Mouse (Mus musculus) gastrocnemius, postnatal 36 days (tissue): ENCODE measurements around the gene Nisch. TPM values are rescaled to one million over a fixed set of nuclear protein-coding genes. Genes with fewer than 3 reads are reported as not detected.
A peak's percentile ranks its signal among the peaks of the same experiment; 100 is the strongest.

Experiments used
- DNase-seq, 2 experiments: peaks; one replicate each; pipeline ENCODE4 v3.0.0; 2022
- intact Hi-C: fragments of 180-260 bp; cut with DNase I; formaldehyde crosslinking; loops from one replicate; pipeline ENCODE4 v1.15.1; 2025
- total RNA-seq, 2 experiments: library from RNA; stranded (reverse); gene quantifications; 2 replicates each; pipeline ENCODE4 v1.2.3; 2021

Gene Nisch
- total RNA-seq, 2 experiments from 2014 or later = 54.4 to 63.2 TPM

GRCm38 (mm10) chr14:31226978-31227377 lies 10.2 kb upstream of the Nisch start:
- DNase-seq = peak; percentile 14
- intact Hi-C loops = no loop called here

- intact Hi-C loops = no loop called here
- DNase-seq = no peak
Measured at GRCm38 (mm10) chr14:31217666-31218065, 920 bp upstream of the Nisch start, which contains the start of gene Sema3g. Gene Sema3g, plus strand, starts transcription at chr14:31217860.

- intact Hi-C loops = loop anchor here (1.0 kb wide), 1 partner anchor 18 kb away; no protein-coding TSS in a partner anchor
- DNase-seq = peak in 1 of 2 experiments; percentile 44
Measured at GRCm38 (mm10) chr14:31215157-31216002, 1.4 kb downstream of the Nisch start.

- no peak for DNase-seq
- intact Hi-C loops = loop anchor here (1.0 kb wide), 1 partner anchor 19 kb away; no protein-coding TSS in a partner anchor
Measured at GRCm38 (mm10) chr14:31214684-31215083, 2.1 kb downstream of the Nisch start.

- DNase-seq = no peak
- intact Hi-C loops = no loop called here
Measured at GRCm38 (mm10) chr14:31213868-31214267, 2.9 kb downstream of the Nisch start.

GRCm38 (mm10) chr14:31212499-31212898 lies 4.2 kb downstream of the Nisch start:
- intact Hi-C loops = no loop called here

GRCm38 (mm10) chr14:31211854-31212253 lies 4.9 kb downstream of the Nisch start:
- intact Hi-C loops = no loop called here
- DNase-seq = no peak

More at GRCm38 (mm10) chr14:31212499-31212898, 4.2 kb downstream of the Nisch start:
- no peak for DNase-seq

- no peak for DNase-seq
- intact Hi-C loops = no loop called here
Measured at GRCm38 (mm10) chr14:31209133-31209557, 7.6 kb downstream of the Nisch start.

GRCm38 (mm10) chr14:31208084-31208483 lies 8.7 kb downstream of the Nisch start, which contains the start of gene Tnnc1:
Gene Tnnc1, plus strand, starts transcription at chr14:31208312.
- DNase-seq = no peak
- intact Hi-C loops = no loop called here

- DNase-seq = no peak
- intact Hi-C loops = no loop called here
Measured at GRCm38 (mm10) chr14:31207070-31207830, 9.5 kb downstream of the Nisch start.

- peak; percentile 91 to 96 for DNase-seq
Measured at GRCm38 (mm10) chr14:31206472-31206981, 10.2 kb downstream of the Nisch start.

GRCm38 (mm10) chr14:31205562-31206467 lies 10.9 kb downstream of the Nisch start:
- intact Hi-C loops = no loop called here
- DNase-seq = peak; percentile 35 to 50

More at GRCm38 (mm10) chr14:31206472-31206981, 10.2 kb downstream of the Nisch start:
- intact Hi-C loops = no loop called here

GRCm38 (mm10) chr14:31205244-31205561 lies 11.5 kb downstream of the Nisch start:
- intact Hi-C loops = no loop called here
- DNase-seq = no peak

GRCm38 (mm10) chr14:31204844-31205243 lies 11.9 kb downstream of the Nisch start:
- intact Hi-C loops = no loop called here
- no peak for DNase-seq

GRCm38 (mm10) chr14:31200038-31200437 lies 16.7 kb downstream of the Nisch start:
- intact Hi-C loops = no loop called here
- DNase-seq = no peak

- intact Hi-C loops = no loop called here
- DNase-seq = no peak
Measured at GRCm38 (mm10) chr14:31199599-31199998, 17.1 kb downstream of the Nisch start.

GRCm38 (mm10) chr14:31197547-31198516 lies 18.9 kb downstream of the Nisch start:
- DNase-seq = peak in 1 of 2 experiments; percentile 44
- intact Hi-C loops = no loop called here

GRCm38 (mm10) chr14:31195968-31196367 lies 20.8 kb downstream of the Nisch start:
- intact Hi-C loops = no loop called here
- DNase-seq = no peak

GRCm38 (mm10) chr14:31195521-31195920 lies 21.2 kb downstream of the Nisch start:
- no peak for DNase-seq
- intact Hi-C loops = no loop called here
